Mouse (Mus musculus): ENCODE results near the gene Pex11g.

Pex11g gene

DNA sequence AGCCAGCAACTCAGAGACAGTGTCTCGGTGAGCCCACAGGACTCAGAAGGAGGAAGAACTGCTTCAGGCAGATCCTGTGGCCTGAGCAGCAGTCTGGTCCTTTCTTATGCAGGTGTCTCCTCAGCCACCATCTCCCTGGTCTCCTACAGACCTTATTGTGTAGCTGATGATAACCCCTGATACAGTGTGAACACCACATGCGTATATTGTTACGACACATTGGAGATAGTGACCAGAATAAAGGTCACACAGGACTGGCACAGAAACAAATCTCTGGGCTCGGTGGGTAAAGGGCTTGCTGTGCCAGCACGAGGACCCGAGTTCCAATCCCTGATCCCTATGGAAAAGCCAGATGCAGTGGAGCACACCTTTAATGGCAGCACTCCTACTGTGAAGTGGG, 51.8 kb downstream of the Pex11g start:
- no peak for DNase-seq (ENCODE audit: low spot score)

GRCm38 (mm10) chr8:3415259-3415658, 52.2 kb downstream of the Pex11g start:
- DNase-seq (ENCODE audit: low spot score), result no peak

- DNase-seq (ENCODE audit: low spot score), result no peak
Observed at GRCm38 (mm10) chr8:3414639-3415190, 52.8 kb downstream of the Pex11g start.

DNA sequence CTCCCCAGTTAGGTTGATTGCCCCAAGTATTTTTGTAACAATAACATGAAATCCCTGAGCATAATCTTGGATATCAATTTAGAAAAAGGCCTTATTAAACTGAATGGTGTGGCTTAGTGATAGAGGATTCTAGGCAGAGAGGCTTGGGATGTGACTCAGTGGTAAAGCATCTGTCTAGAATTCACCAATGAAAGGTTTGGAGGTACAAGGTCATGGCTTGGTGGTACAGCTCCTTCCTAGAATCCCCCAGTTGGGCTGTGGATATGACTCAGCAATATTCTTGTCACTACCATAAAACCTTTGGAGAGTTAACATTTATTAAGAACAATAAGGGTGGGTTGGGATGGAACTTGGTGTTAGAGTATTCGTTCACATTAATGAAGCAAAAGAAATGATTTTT, 54.7 kb downstream of the Pex11g start:
- no peak for DNase-seq (ENCODE audit: low spot score)

- no peak for DNase-seq (ENCODE audit: low spot score)
Observed at GRCm38 (mm10) chr8:3411901-3412301, 55.6 kb downstream of the Pex11g start.

GRCm38 (mm10) chr8:3411085-3411484, 56.4 kb downstream of the Pex11g start:
- DNase-seq (ENCODE audit: low spot score), result no peak

DNA sequence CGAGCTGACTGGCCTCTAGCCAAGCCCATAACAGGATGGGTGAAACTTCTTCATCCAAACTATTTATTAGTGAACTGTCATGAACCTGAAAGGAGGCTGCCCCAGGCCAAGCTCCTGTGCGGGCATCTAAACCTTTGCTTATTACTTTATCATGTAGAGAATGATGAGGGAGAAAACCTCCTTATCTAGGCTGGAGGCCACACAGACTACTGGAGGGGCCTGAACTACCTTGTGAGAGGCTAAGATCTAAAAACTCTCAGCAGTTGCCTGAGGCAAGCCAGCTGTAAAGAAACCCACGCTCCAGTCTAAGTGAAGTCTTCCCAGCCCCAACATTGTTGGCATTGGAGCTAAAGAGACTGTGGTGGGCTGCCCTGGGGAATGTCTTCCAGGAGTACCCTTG, 60.1 kb downstream of the Pex11g start:
- DNase-seq (ENCODE audit: low spot score), result no peak
